Mouse (Mus musculus) midbrain, embryonic 12.5 days (tissue): ENCODE data around the gene Ikzf2. TPM values are rescaled to one million over a fixed set of nuclear protein-coding genes. Genes with fewer than 3 reads are reported as not detected.

ENCODE experiments used
- ATAC-seq: fragments of 200-750 bp; cut with Nextera tagmentation; 2 replicates; pipeline ENCODE4 v1.8.0; 2017; ENCODE audit warnings: low read depth, moderate TSS enrichment, moderate library complexity; ENCODE audit not compliant: low FRiP score
- H3K27ac ChIP-seq: fragments of 300-500 bp; sonication (generic); replicated peaks from 2 replicates; pipeline ENCODE4 v1.5.1; 2016; ENCODE audit warnings: mild to moderate bottlenecking
- H3K27me3 ChIP-seq: fragments of 300-500 bp; sonication (generic); 2 replicates; pipeline ENCODE4 v1.6.1; 2016; ENCODE audit warnings: mild to moderate bottlenecking
- H3K36me3 ChIP-seq: fragments of 300-500 bp; sonication (generic); 2 replicates; pipeline ENCODE4 v1.6.1; 2016
- H3K4me1 ChIP-seq: fragments of 300-500 bp; sonication (generic); 2 replicates; pipeline ENCODE4 v1.6.1; 2016
- H3K4me2 ChIP-seq: fragments of 300-500 bp; sonication (generic); replicated peaks from 2 replicates; pipeline ENCODE4 v1.6.1; 2016; ENCODE audit warnings: mild to moderate bottlenecking, moderate library complexity
- H3K4me3 ChIP-seq: fragments of 300-500 bp; sonication (generic); 2 replicates; pipeline ENCODE4 v1.5.1; 2016; ENCODE audit warnings: mild to moderate bottlenecking
- H3K9ac ChIP-seq: fragments of 300-500 bp; sonication (generic); replicated peaks from 2 replicates; pipeline ENCODE4 v1.6.1; 2016; ENCODE audit warnings: mild to moderate bottlenecking, moderate library complexity
- H3K9me3 ChIP-seq: fragments of 300-500 bp; sonication (generic); 2 replicates; pipeline ENCODE4 v1.6.1; 2016; ENCODE audit warnings: mild to moderate bottlenecking
- WGBS: fragments of 180-500 bp; shearing (Covaris S2); methylation state at CpG from one replicate; pipeline ENCODE4 v1.1.7; 2016; 5-methylcytosine and 5-hydroxymethylcytosine counted together
- polyA plus RNA-seq: library from polyadenylated mRNA; unstranded; fragments of >200 nt; fragmentation: Nextera tagmentation; extraction: Ambion mirVana; gene quantifications from 2 replicates; pipeline ENCODE4 v1.2.1, GENCODE M21; 2016

Gene Ikzf2
- polyA plus RNA-seq, 1 experiment from 2014 or later: 6.0 TPM

- Histone ChIP-seq H3K9me3 (no peaks in the 10 kb centered on the region), H3K4me3 (no peak overlapping the region), H3K9ac (no peak overlapping the region), H3K4me1 (no peaks in the 10 kb centered on the region), H3K27me3 (no peaks in the 10 kb centered on the region), H3K27ac (no peak overlapping the region), H3K36me3 (no peaks in the 10 kb centered on the region), H3K4me2 (no peak overlapping the region)
- ATAC-seq: no peak
- 86% methylated on average over 4 of the region's 4 CpGs for WGBS
Observed at GRCm38 (mm10) chr1:69528696-69529095, 158.3 kb downstream of the Ikzf2 start.

- no peaks in the 10 kb centered on the region for H3K4me1 ChIP-seq
- no peak overlapping the region for H3K4me2 ChIP-seq
- no peak overlapping the region for H3K9ac ChIP-seq
- ATAC-seq: no peak
- H3K27ac ChIP-seq: no peak overlapping the region
- no peaks in the 10 kb centered on the region for H3K27me3 ChIP-seq
- no peaks in the 10 kb centered on the region for H3K36me3 ChIP-seq
- 90% methylated on average over 2 of the region's 2 CpGs for WGBS
- no peak overlapping the region for H3K4me3 ChIP-seq
- H3K9me3 ChIP-seq: no peaks in the 10 kb centered on the region
Observed at GRCm38 (mm10) chr1:69521656-69522055, 165.4 kb downstream of the Ikzf2 start.

GRCm38 (mm10) chr1:69519356-69519755 is 167.7 kb downstream of the Ikzf2 start:
- Histone ChIP-seq H3K36me3 (no peaks in the 10 kb centered on the region), H3K4me1 (no peaks in the 10 kb centered on the region), H3K27ac (no peak overlapping the region), H3K9ac (no peak overlapping the region), H3K4me2 (no peak overlapping the region), H3K4me3 (no peak overlapping the region), H3K27me3 (no peaks in the 10 kb centered on the region), H3K9me3 (no peaks in the 10 kb centered on the region)
- 94% methylated on average over 4 of the region's 4 CpGs for WGBS
- ATAC-seq: no peak

GRCm38 (mm10) chr1:69518012-69518411 is 169.0 kb downstream of the Ikzf2 start:
- no peak for ATAC-seq
- WGBS: 92% methylated on average over 4 of the region's 4 CpGs

GRCm38 (mm10) chr1:69516144-69516543 is 170.9 kb downstream of the Ikzf2 start:
- 68% methylated on average over 5 of the region's 5 CpGs for WGBS
- no peaks in the 10 kb centered on the region for H3K36me3 ChIP-seq
- H3K27me3 ChIP-seq: no peaks in the 10 kb centered on the region
- ATAC-seq: no peak
- H3K9me3 ChIP-seq: no peaks in the 10 kb centered on the region
- H3K27ac ChIP-seq: no peak overlapping the region
- H3K9ac ChIP-seq: no peak overlapping the region
- H3K4me1 ChIP-seq: peaks cover 7% of the 10 kb centered on the region; the same call in 1 of the 2 replicates
- H3K4me2 ChIP-seq: no peak overlapping the region
- H3K4me3 ChIP-seq: no peak overlapping the region

More at GRCm38 (mm10) chr1:69518012-69518411, 169.0 kb downstream of the Ikzf2 start:
- Histone ChIP-seq H3K4me3 (no peak overlapping the region), H3K27me3 (no peaks in the 10 kb centered on the region), H3K27ac (no peak overlapping the region), H3K9ac (no peak overlapping the region), H3K4me2 (no peak overlapping the region), H3K4me1 (peaks cover 7% of the 10 kb centered on the region; the same call in 1 of the 2 replicates), H3K9me3 (no peaks in the 10 kb centered on the region), H3K36me3 (no peaks in the 10 kb centered on the region)

- Histone ChIP-seq H3K4me1 (peaks cover 7% of the 10 kb centered on the region; the same call in 1 of the 2 replicates), H3K4me2 (no peak overlapping the region), H3K27ac (no peak overlapping the region), H3K9me3 (no peaks in the 10 kb centered on the region), H3K4me3 (no peak overlapping the region), H3K36me3 (no peaks in the 10 kb centered on the region), H3K9ac (no peak overlapping the region), H3K27me3 (no peaks in the 10 kb centered on the region)
- ATAC-seq: no peak
- WGBS: 48% methylated on average over 5 of the region's 5 CpGs
Observed at GRCm38 (mm10) chr1:69513595-69514250, 173.3 kb downstream of the Ikzf2 start.

GRCm38 (mm10) chr1:69508275-69508674 is 178.8 kb downstream of the Ikzf2 start:
- ATAC-seq: no peak
- Histone ChIP-seq H3K9me3 (no peaks in the 10 kb centered on the region), H3K4me3 (no peak overlapping the region), H3K4me1 (peaks cover under 1% of the 10 kb centered on the region; the same call in 1 of the 2 replicates), H3K4me2 (no peak overlapping the region), H3K9ac (no peak overlapping the region), H3K27me3 (no peaks in the 10 kb centered on the region), H3K36me3 (no peaks in the 10 kb centered on the region), H3K27ac (no peak overlapping the region)
- WGBS: 58% methylated on average over 3 of the region's 3 CpGs

GRCm38 (mm10) chr1:69507513-69507912 is 179.5 kb downstream of the Ikzf2 start:
- 81% methylated on average over 6 of the region's 6 CpGs for WGBS
- no peak for ATAC-seq
- Histone ChIP-seq H3K4me2 (no peak overlapping the region), H3K9ac (no peak overlapping the region), H3K9me3 (no peaks in the 10 kb centered on the region), H3K27ac (no peak overlapping the region), H3K4me3 (no peak overlapping the region), H3K27me3 (no peaks in the 10 kb centered on the region), H3K36me3 (no peaks in the 10 kb centered on the region), H3K4me1 (no peaks in the 10 kb centered on the region)

GRCm38 (mm10) chr1:69506615-69507159 is 180.4 kb downstream of the Ikzf2 start:
- WGBS: 95% methylated on average over 7 of the region's 7 CpGs
- H3K36me3 ChIP-seq: no peaks in the 10 kb centered on the region
- ATAC-seq: no peak
- H3K4me3 ChIP-seq: no peak overlapping the region
- H3K9me3 ChIP-seq: no peaks in the 10 kb centered on the region
- H3K27me3 ChIP-seq: no peaks in the 10 kb centered on the region
- no peaks in the 10 kb centered on the region for H3K4me1 ChIP-seq
- no peak overlapping the region for H3K9ac ChIP-seq
- no peak overlapping the region for H3K27ac ChIP-seq
- no peak overlapping the region for H3K4me2 ChIP-seq

- no peak overlapping the region for H3K4me2 ChIP-seq
- 91% methylated on average over 6 of the region's 6 CpGs for WGBS
- ATAC-seq: no peak
- H3K27ac ChIP-seq: no peak overlapping the region
- H3K27me3 ChIP-seq: no peaks in the 10 kb centered on the region
- H3K9me3 ChIP-seq: no peaks in the 10 kb centered on the region
- no peak overlapping the region for H3K9ac ChIP-seq
- no peaks in the 10 kb centered on the region for H3K4me1 ChIP-seq
- no peak overlapping the region for H3K4me3 ChIP-seq
- H3K36me3 ChIP-seq: no peaks in the 10 kb centered on the region
Observed at GRCm38 (mm10) chr1:69506011-69506410, 181.0 kb downstream of the Ikzf2 start.

- WGBS: 86% methylated on average over 3 of the region's 3 CpGs
- no peaks in the 10 kb centered on the region for H3K27me3 ChIP-seq
- no peak overlapping the region for H3K4me2 ChIP-seq
- ATAC-seq: no peak
- H3K4me3 ChIP-seq: no peak overlapping the region
- no peaks in the 10 kb centered on the region for H3K9me3 ChIP-seq
- no peak overlapping the region for H3K9ac ChIP-seq
- no peaks in the 10 kb centered on the region for H3K36me3 ChIP-seq
- 0 out of 2 replicates have a peak, but pooled peaks cover 4% of the 10 kb centered on the region for H3K4me1 ChIP-seq
- H3K27ac ChIP-seq: no peak overlapping the region
Observed at GRCm38 (mm10) chr1:69500388-69500787, 186.7 kb downstream of the Ikzf2 start.

GRCm38 (mm10) chr1:69499652-69500051 is 187.4 kb downstream of the Ikzf2 start:
- ATAC-seq: no peak
- WGBS: 92% methylated on average over 5 of the region's 5 CpGs
- Histone ChIP-seq H3K4me2 (no peak overlapping the region), H3K27ac (no peak overlapping the region), H3K9ac (no peak overlapping the region), H3K36me3 (no peaks in the 10 kb centered on the region), H3K4me3 (no peak overlapping the region), H3K27me3 (no peaks in the 10 kb centered on the region), H3K9me3 (no peaks in the 10 kb centered on the region), H3K4me1 (0 out of 2 replicates have a peak, but pooled peaks cover 4% of the 10 kb centered on the region)
